Mouse (Mus musculus) liver, embryonic 14.5 days (tissue): ENCODE results near the gene Dcaf5. TPM values are rescaled to one million over a fixed set of nuclear protein-coding genes. Genes with fewer than 3 reads are reported as not detected.

Experiments
- ATAC-seq: fragments of 200-750 bp; cut with Nextera tagmentation; 2 replicates; pipeline ENCODE4 v1.8.0; 2017; ENCODE audit warnings: moderate number of reproducible peaks, mild to moderate bottlenecking, moderate library complexity; ENCODE audit not compliant: insufficient read depth
- DNase-seq, 3 experiments: peaks; one replicate each; pipeline ENCODE4 v3.0.0-alpha.2; 2012 to 2013; ENCODE audit warnings: low read depth in 3 of 3, low spot score in 3 of 3
- H3K27ac ChIP-seq: fragments of 300-500 bp; sonication (generic); 2 replicates; pipeline ENCODE4 v1.5.1; 2014; ENCODE audit warnings: moderate library complexity, mild to moderate bottlenecking, control low read depth, inconsistent platforms
- H3K27me3 ChIP-seq: fragments of 300-500 bp; sonication (generic); 2 replicates; pipeline ENCODE4 v1.6.1; 2014; ENCODE audit warnings: mild to moderate bottlenecking, low read length, moderate library complexity; ENCODE audit not compliant: control insufficient read depth, insufficient read depth
- H3K36me3 ChIP-seq: fragments of 300-500 bp; sonication (generic); replicated peaks from 2 replicates; pipeline ENCODE4 v1.6.1; 2014; ENCODE audit warnings: low read depth; ENCODE audit not compliant: control insufficient read depth, insufficient read depth
- H3K4me1 ChIP-seq, 2 experiments: fragments of 200-500 bp in 1 of 2; fragments of 300-500 bp in 1 of 2; sonication (generic) in 1 of 2; replicated peaks; 2 replicates each; pipeline ENCODE4 v1.6.1; 2012 to 2014; ENCODE audit warnings: antibody characterized with exemption in 1 of 2, inconsistent platforms in 1 of 2, low read length in 1 of 2; ENCODE audit not compliant: control insufficient read depth in 2 of 2, insufficient read depth in 2 of 2
- H3K4me2 ChIP-seq: fragments of 300-500 bp; sonication (generic); 2 replicates; pipeline ENCODE4 v1.6.1; 2014; ENCODE audit warnings: low read depth, mild to moderate bottlenecking, control low read depth, moderate library complexity
- H3K4me3 ChIP-seq, 2 experiments: fragments of 200-500 bp in 1 of 2; fragments of 300-500 bp in 1 of 2; sonication (generic) in 1 of 2; 2 replicates each; pipeline ENCODE4 v1.5.1; 2012 to 2014; ENCODE audit warnings: low read depth in 2 of 2, low read length in 2 of 2, mild to moderate bottlenecking in 2 of 2, control low read depth in 1 of 2, inconsistent platforms in 1 of 2, moderate library complexity in 1 of 2; ENCODE audit not compliant: insufficient read depth in 1 of 2
- H3K9ac ChIP-seq: fragments of 300-500 bp; sonication (generic); replicated peaks from 2 replicates; pipeline ENCODE4 v1.6.1; 2014; ENCODE audit warnings: mild to moderate bottlenecking, control low read depth, moderate library complexity
- H3K9me3 ChIP-seq: fragments of 300-500 bp; sonication (generic); 2 replicates; pipeline ENCODE4 v1.6.1; 2016; ENCODE audit warnings: low read length, mixed read lengths; ENCODE audit not compliant: control insufficient read depth
- CTCF ChIP-seq: IDR thresholded peaks from 2 replicates; pipeline ENCODE4 v1.5.1; 2016; ENCODE audit warnings: antibody characterized with exemption, low read depth, control low read depth
- EP300 ChIP-seq: IDR thresholded peaks from 2 replicates; pipeline ENCODE4 v1.6.1; 2016; ENCODE audit warnings: antibody characterized with exemption, low read depth
- WGBS: fragments of 180-500 bp; shearing (Covaris S2); extraction: QIAGEN DNeasy Blood & Tissue Kit; methylation state at CpG from one replicate; pipeline ENCODE4 v1.1.7; 2014; ENCODE audit not compliant: insufficient replicate concordance; 5-methylcytosine and 5-hydroxymethylcytosine counted together
- polyA plus RNA-seq, 2 experiments: library from polyadenylated mRNA; depleted of rRNA in 1 of 2; stranded (reverse) in 1 of 2; unstranded in 1 of 2; fragments of >200 nt; fragmentation: Nextera tagmentation in 1 of 2; extraction: Ambion mirVana in 1 of 2; gene quantifications; 2 replicates each; pipeline versions ENCODE4 v1.2.1 to v1.2.3; 2012 to 2014

The Dcaf5 gene
- polyA plus RNA-seq, 2 experiments, result 1.6 to 4.0 TPM

GRCm38 (mm10) chr12:80434961-80435691, 1.3 kb downstream of the Dcaf5 start:
- Histone ChIP-seq H3K9me3 (no peaks in the 10 kb centered on the region), H3K27ac (peak overlapping the region; percentile 42), H3K4me3 (peak overlapping the region; percentile 73 to 93), H3K4me2 (peak overlapping the region; percentile 95), H3K4me1 (peaks cover 0 to 3% of the 10 kb centered on the region in 2 experiments; a peak in 2 of 4 replicates), H3K27me3 (no peaks in the 10 kb centered on the region), H3K9ac (peak overlapping the region; percentile 87), H3K36me3 (no peaks in the 10 kb centered on the region)
- TF ChIP-seq EP300, result no peak
- TF ChIP-seq CTCF, result no peak
- ATAC-seq (peak; percentile 76), DNase-seq (peak in 2 of 3 experiments; percentile 36 to 49)
- under 1% methylated on average over 56 of the region's 64 CpGs for WGBS

- ATAC-seq, result no peak
These were observed 1.8 kb downstream of the Dcaf5 start for GRCm38 (mm10) chr12:80434601-80434960.

DNA sequence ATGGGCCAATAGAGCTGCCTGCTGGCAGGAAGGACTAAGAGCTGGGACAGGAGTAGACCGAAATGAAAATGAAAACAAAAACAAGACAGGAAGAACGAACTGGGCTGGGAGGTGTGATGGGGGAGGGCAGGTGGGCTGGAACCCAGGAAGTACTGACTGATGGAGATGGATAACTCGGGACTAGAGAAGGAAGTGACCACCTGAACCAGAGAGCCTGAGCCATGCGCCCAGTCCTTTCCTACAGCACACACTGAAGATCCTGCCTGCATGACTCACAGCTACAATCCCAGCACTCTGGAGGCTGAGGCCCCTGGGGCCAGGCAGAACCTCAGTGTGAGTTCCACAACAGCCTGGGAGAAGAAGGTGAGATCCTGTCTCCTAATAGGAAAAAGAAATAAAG, 3.1 kb downstream of the Dcaf5 start:
- Histone ChIP-seq H3K4me2 (no peak overlapping the region), H3K36me3 (no peaks in the 10 kb centered on the region), H3K4me3 (no peak overlapping the region), H3K9ac (no peak overlapping the region), H3K4me1 (peaks cover 0 to 3% of the 10 kb centered on the region in 2 experiments; a peak in 2 of 4 replicates), H3K27ac (no peak overlapping the region), H3K27me3 (no peaks in the 10 kb centered on the region), H3K9me3 (no peaks in the 10 kb centered on the region)
- DNase-seq, result no peak
- TF ChIP-seq CTCF, result no peak
- no peak for TF ChIP-seq EP300
- no peak for ATAC-seq
- WGBS, result 63% methylated on average over 4 of the region's 4 CpGs

More at GRCm38 (mm10) chr12:80434601-80434960, 1.8 kb downstream of the Dcaf5 start:
- WGBS, result 5% methylated on average over 7 of the region's 10 CpGs
- H3K9ac ChIP-seq, result peak overlapping the region; percentile 87
- H3K27ac ChIP-seq, result no peak overlapping the region
- H3K4me2 ChIP-seq, result peak overlapping the region; percentile 95
- H3K4me3 ChIP-seq, result peak overlapping the region; percentile 73 to 93
- H3K27me3 ChIP-seq, result no peaks in the 10 kb centered on the region
- TF ChIP-seq CTCF (no peak), EP300 (no peak)
- no peaks in the 10 kb centered on the region for H3K36me3 ChIP-seq
- peaks cover 0 to 3% of the 10 kb centered on the region in 2 experiments; a peak in 2 of 4 replicates for H3K4me1 ChIP-seq
- peak in 1 of 3 experiments; percentile 13 for DNase-seq
- H3K9me3 ChIP-seq, result no peaks in the 10 kb centered on the region

DNA sequence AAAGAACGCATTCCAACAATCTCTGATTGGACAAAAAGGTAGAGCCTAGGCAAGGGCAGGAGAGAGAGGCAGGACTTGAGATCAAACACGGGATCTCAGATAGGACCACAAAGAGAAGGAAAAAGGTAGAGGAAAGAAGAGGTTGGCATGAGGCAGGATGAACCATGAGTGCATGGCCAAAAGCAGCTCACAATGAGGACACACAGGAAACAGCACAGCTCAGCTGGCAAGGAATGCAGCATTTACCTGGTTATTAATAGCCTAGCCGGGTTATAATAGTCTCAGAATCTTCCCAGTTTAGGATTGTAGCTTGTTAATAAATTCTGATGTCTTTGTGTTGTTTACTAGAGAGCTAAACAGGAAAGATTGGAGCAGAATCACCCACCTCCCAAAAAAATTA, 8.7 kb downstream of the Dcaf5 start:
- no peak overlapping the region for H3K4me2 ChIP-seq
- no peak overlapping the region for H3K9ac ChIP-seq
- 57% methylated on average over 3 of the region's 3 CpGs for WGBS
- no peaks in the 10 kb centered on the region for H3K36me3 ChIP-seq
- H3K9me3 ChIP-seq, result no peaks in the 10 kb centered on the region
- H3K4me3 ChIP-seq, result no peak overlapping the region
- H3K27me3 ChIP-seq, result no peaks in the 10 kb centered on the region
- no peak for DNase-seq
- no peak for TF ChIP-seq CTCF
- no peak for TF ChIP-seq EP300
- H3K4me1 ChIP-seq, result no peaks in the 10 kb centered on the region
- ATAC-seq, result no peak
- H3K27ac ChIP-seq, result no peak overlapping the region

GRCm38 (mm10) chr12:80415100-80415499, 21.3 kb downstream of the Dcaf5 start:
- ATAC-seq, result no peak
- H3K9ac ChIP-seq, result no peak overlapping the region
- H3K4me1 ChIP-seq, result no peaks in the 10 kb centered on the region
- DNase-seq, result no peak
- no peaks in the 10 kb centered on the region; the same call in 1 of the 2 replicates for H3K36me3 ChIP-seq
- H3K27ac ChIP-seq, result no peak overlapping the region
- TF ChIP-seq CTCF (no peak), EP300 (no peak)
- no peaks in the 10 kb centered on the region for H3K9me3 ChIP-seq
- WGBS, result 75% methylated on average over 2 of the region's 2 CpGs
- no peak overlapping the region for H3K4me2 ChIP-seq
- no peak overlapping the region for H3K4me3 ChIP-seq
- no peaks in the 10 kb centered on the region for H3K27me3 ChIP-seq
